Mouse (Mus musculus) midbrain, embryonic 15.5 days (tissue): ENCODE results near the gene Amer2. TPM values are rescaled to one million over a fixed set of nuclear protein-coding genes. Genes with fewer than 3 reads are reported as not detected.

Experiments used
- ATAC-seq: fragments of 200-750 bp; cut with Nextera tagmentation; replicated peaks from 2 replicates; pipeline ENCODE4 v1.8.0; 2017; ENCODE audit warnings: moderate TSS enrichment
- H3K27ac ChIP-seq: fragments of 300-500 bp; sonication (generic); 2 replicates; pipeline ENCODE4 v1.5.1; 2015; ENCODE audit warnings: mild to moderate bottlenecking, inconsistent platforms
- H3K27me3 ChIP-seq: fragments of 300-500 bp; sonication (generic); replicated peaks from 2 replicates; pipeline ENCODE4 v1.6.1; 2015; ENCODE audit warnings: inconsistent platforms
- H3K36me3 ChIP-seq: fragments of 300-500 bp; sonication (generic); replicated peaks from 2 replicates; pipeline ENCODE4 v1.6.1; 2015; ENCODE audit warnings: inconsistent platforms
- H3K4me1 ChIP-seq: fragments of 300-500 bp; sonication (generic); 2 replicates; pipeline ENCODE4 v1.6.1; 2015; ENCODE audit warnings: inconsistent platforms
- H3K4me2 ChIP-seq: fragments of 300-500 bp; sonication (generic); 2 replicates; pipeline ENCODE4 v1.6.1; 2015; ENCODE audit warnings: inconsistent platforms, mild to moderate bottlenecking, moderate library complexity
- H3K4me3 ChIP-seq: fragments of 300-500 bp; sonication (generic); 2 replicates; pipeline ENCODE4 v1.5.1; 2015; ENCODE audit warnings: mild to moderate bottlenecking, inconsistent platforms
- H3K9ac ChIP-seq: fragments of 300-500 bp; sonication (generic); 2 replicates; pipeline ENCODE4 v1.6.1; 2015; ENCODE audit warnings: mild to moderate bottlenecking, inconsistent platforms
- H3K9me3 ChIP-seq: fragments of 300-500 bp; sonication (generic); 2 replicates; pipeline ENCODE4 v1.6.1; 2016; ENCODE audit warnings: inconsistent platforms
- WGBS: fragments of 180-500 bp; shearing (Covaris S2); methylation state at CpG from one replicate; pipeline ENCODE4 v1.1.7; 2015; ENCODE audit warnings: mixed read lengths; 5-methylcytosine and 5-hydroxymethylcytosine counted together
- polyA plus RNA-seq: library from polyadenylated mRNA; unstranded; fragments of >200 nt; fragmentation: Nextera tagmentation; extraction: Ambion mirVana; gene quantifications from 2 replicates; pipeline ENCODE4 v1.2.1, GENCODE M21; 2015

The Amer2 gene
- polyA plus RNA-seq, 1 experiment from 2014 or later, result 31.3 TPM

DNA sequence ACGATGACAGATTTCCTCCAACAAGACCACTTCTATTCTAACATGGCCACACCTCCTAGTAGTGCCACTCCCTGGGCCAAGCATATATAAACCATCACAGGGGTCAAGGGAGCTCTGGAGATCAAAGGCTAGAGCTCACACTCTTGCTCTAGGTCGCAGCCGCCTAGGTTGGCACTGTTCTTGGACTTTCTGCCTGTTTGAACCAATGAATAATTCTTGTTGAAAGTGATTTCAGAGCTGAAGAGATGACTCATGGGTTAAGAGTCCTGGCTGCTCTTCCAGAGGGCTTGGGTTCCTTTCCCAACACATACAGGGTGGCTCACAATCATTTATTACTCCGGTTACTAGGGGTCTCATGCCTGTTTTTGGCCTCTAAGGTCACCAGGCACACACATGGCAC lies 24.3 kb downstream of the Amer2 start:
- no peak for ATAC-seq
- 95% methylated on average over 4 of the region's 4 CpGs for WGBS

DNA sequence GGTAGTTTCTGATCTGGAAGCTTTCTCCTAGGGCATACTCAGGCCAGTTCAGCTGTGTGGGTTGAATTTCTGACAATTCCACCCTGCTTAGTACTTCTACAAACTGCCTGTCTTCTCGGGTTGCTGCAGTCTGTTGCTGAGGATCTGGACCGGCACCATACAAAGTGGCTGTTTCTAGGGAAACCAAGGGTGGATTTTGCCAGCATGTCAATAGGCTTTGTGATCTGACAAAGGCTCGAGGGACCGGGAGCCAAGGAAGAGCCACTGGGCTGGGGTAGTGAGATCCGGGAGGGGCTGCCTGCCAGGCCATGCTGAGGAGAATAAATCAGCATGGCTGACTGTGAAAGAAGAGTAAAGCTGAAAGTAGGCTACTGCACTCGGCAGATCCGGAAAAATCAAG lies 25.8 kb downstream of the Amer2 start:
- Histone ChIP-seq H3K9me3 (no peaks in the 10 kb centered on the region), H3K4me2 (peak overlapping the region; percentile 24; the same call in 1 of the 2 replicates), H3K9ac (no peak overlapping the region), H3K27me3 (no peaks in the 10 kb centered on the region), H3K4me3 (no peak overlapping the region), H3K36me3 (no peaks in the 10 kb centered on the region), H3K4me1 (peaks cover 33% of the 10 kb centered on the region), H3K27ac (peak overlapping the region; percentile 60)
- ATAC-seq, result peak; percentile 77
- WGBS, result 7% methylated on average over 7 of the region's 7 CpGs

More for the DNA sequence above, 24.3 kb downstream of the Amer2 start:
- H3K27ac ChIP-seq, result no peak overlapping the region
- H3K27me3 ChIP-seq, result no peaks in the 10 kb centered on the region
- H3K9ac ChIP-seq, result no peak overlapping the region
- H3K4me3 ChIP-seq, result no peak overlapping the region
- no peaks in the 10 kb centered on the region for H3K36me3 ChIP-seq
- H3K4me2 ChIP-seq, result no peak overlapping the region
- no peaks in the 10 kb centered on the region for H3K9me3 ChIP-seq
- H3K4me1 ChIP-seq, result peaks cover 23% of the 10 kb centered on the region

- no peak; the same call in 1 of the 2 replicates for ATAC-seq
- Histone ChIP-seq H3K4me3 (no peak overlapping the region), H3K36me3 (no peaks in the 10 kb centered on the region), H3K27ac (0 out of 2 replicates have a peak overlapping the region, but pooled peaks have one; percentile 16), H3K4me1 (peaks cover 33% of the 10 kb centered on the region), H3K9ac (no peak overlapping the region), H3K9me3 (no peaks in the 10 kb centered on the region), H3K27me3 (no peaks in the 10 kb centered on the region), H3K4me2 (no peak overlapping the region)
- 18% methylated on average over 2 of the region's 2 CpGs for WGBS
Observed at GRCm38 (mm10) chr14:60403228-60403627, 30.2 kb downstream of the Amer2 start.

DNA sequence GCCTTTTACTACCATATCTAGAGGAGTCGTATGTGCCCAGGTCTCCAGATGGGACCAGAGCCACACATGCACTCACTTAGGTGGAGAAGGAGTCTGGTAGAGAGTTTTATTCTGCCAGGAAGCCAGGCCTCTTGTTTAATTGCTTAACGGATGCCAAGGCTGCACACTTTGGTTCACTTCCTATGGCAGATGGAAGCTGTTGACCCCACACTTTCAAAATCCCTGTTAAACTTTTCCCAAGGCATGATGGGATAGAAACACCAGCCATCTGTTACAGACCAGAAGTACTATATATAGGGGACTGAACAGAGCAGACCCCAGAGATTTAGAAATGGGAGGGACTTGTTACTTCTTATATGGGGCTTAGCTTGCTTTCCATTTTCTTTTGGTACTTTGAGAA lies 32.8 kb downstream of the Amer2 start:
- Histone ChIP-seq H3K36me3 (no peaks in the 10 kb centered on the region), H3K9ac (no peak overlapping the region), H3K9me3 (no peaks in the 10 kb centered on the region), H3K27ac (no peak overlapping the region), H3K4me2 (no peak overlapping the region), H3K27me3 (no peaks in the 10 kb centered on the region), H3K4me1 (peaks cover 37% of the 10 kb centered on the region), H3K4me3 (no peak overlapping the region)
- 68% methylated on average over 2 of the region's 2 CpGs for WGBS
- no peak for ATAC-seq

- ATAC-seq, result no peak
- H3K4me1 ChIP-seq, result peaks cover 42% of the 10 kb centered on the region
Observed at GRCm38 (mm10) chr14:60406543-60406942, 33.5 kb downstream of the Amer2 start.

DNA sequence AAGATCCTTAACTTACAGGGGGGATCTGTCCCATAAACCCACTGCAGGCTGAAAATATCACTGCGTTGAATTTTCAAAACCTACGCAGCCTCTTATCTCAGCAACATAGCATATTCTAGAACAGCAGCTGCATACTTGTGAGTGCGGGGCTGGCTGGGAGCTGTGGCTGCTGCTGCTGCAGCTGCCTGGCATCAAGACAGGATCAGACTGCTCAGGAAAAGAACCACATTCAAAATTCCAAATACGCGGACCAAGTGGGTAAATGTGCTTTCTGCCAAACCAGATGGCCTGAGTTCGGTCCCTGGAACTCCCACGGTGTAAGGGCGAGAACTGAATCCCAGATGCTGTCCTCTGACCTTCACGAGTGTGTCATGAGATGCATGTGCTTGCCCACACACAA lies 34.3 kb downstream of the Amer2 start:
- Histone ChIP-seq H3K9me3 (no peaks in the 10 kb centered on the region), H3K9ac (no peak overlapping the region), H3K27ac (no peak overlapping the region), H3K4me2 (no peak overlapping the region), H3K4me3 (no peak overlapping the region), H3K36me3 (no peaks in the 10 kb centered on the region), H3K27me3 (no peaks in the 10 kb centered on the region), H3K4me1 (peaks cover 34% of the 10 kb centered on the region)
- WGBS, result 78% methylated on average over 9 of the region's 9 CpGs
- no peak for ATAC-seq

More at GRCm38 (mm10) chr14:60406543-60406942, 33.5 kb downstream of the Amer2 start:
- Histone ChIP-seq H3K4me2 (no peak overlapping the region), H3K9me3 (no peaks in the 10 kb centered on the region), H3K9ac (no peak overlapping the region), H3K4me3 (no peak overlapping the region), H3K36me3 (no peaks in the 10 kb centered on the region), H3K27ac (no peak overlapping the region), H3K27me3 (no peaks in the 10 kb centered on the region)
- 93% methylated on average over 5 of the region's 5 CpGs for WGBS

DNA sequence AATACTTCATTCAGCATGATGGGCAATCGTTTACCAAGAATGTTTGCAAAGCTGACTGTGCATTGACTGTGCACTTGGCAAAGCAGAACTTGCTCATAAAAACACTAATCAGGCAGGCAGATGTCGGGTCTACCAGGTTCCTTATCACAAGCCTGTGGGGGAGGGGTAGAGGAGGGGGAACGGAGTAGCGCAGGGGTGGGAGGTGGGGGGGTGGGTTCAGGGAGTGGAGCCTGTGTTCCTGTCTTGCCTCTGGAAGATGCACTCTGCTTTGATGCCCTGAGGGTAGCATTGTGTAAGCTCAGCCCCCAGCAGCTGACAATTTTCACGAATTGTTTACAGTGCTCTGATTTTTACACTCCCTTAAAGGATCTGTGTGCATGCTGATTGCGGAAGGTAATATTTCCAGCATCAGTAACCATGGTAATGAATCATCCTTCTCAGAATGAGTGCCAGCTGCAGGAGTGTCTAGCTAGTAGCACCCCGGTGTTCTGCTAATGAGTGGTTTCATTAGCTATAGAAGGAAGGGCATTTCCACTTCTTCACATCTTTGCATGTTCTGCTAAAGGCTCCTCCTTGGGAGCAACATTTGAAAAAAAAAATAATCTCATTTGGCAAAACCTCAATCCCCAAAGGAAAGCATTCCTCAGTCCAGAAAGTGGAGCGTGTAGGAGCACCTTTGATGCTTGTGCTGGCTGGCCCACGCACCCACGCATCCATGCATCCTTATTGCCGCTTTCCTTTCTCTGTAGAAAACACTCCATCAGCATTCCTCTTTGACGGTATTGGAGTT lies 36.8 kb downstream of the Amer2 start:
- 7% methylated on average over 12 of the region's 12 CpGs for WGBS
- peaks cover 29% of the 10 kb centered on the region for H3K4me1 ChIP-seq

GRCm38 (mm10) chr14:60411229-60411628 lies 38.2 kb downstream of the Amer2 start:
- H3K4me1 ChIP-seq, result peaks cover 31% of the 10 kb centered on the region
- H3K9me3 ChIP-seq, result no peaks in the 10 kb centered on the region
- no peak for ATAC-seq
- no peak overlapping the region for H3K27ac ChIP-seq
- H3K4me3 ChIP-seq, result no peak overlapping the region
- no peaks in the 10 kb centered on the region for H3K36me3 ChIP-seq
- H3K27me3 ChIP-seq, result no peaks in the 10 kb centered on the region
- no peak overlapping the region for H3K9ac ChIP-seq
- no peak overlapping the region for H3K4me2 ChIP-seq
- 58% methylated on average over 6 of the region's 6 CpGs for WGBS

More for the DNA sequence above, 36.8 kb downstream of the Amer2 start:
- H3K27ac ChIP-seq, result peak overlapping the region; percentile 72
- H3K9me3 ChIP-seq, result no peaks in the 10 kb centered on the region
- H3K27me3 ChIP-seq, result no peaks in the 10 kb centered on the region
- H3K4me2 ChIP-seq, result peak overlapping the region; percentile 43
- no peaks in the 10 kb centered on the region for H3K36me3 ChIP-seq
- ATAC-seq, result peak; percentile 90
- H3K4me3 ChIP-seq, result peak overlapping the region; percentile 7; the same call in 1 of the 2 replicates
- H3K9ac ChIP-seq, result no peak overlapping the region

GRCm38 (mm10) chr14:60414691-60415090 lies 41.6 kb downstream of the Amer2 start:
- Histone ChIP-seq H3K4me2 (no peak overlapping the region), H3K9ac (no peak overlapping the region), H3K4me3 (no peak overlapping the region), H3K9me3 (no peaks in the 10 kb centered on the region), H3K27me3 (no peaks in the 10 kb centered on the region), H3K4me1 (peaks cover 23% of the 10 kb centered on the region), H3K27ac (peak overlapping the region; percentile 42; the same call in 1 of the 2 replicates), H3K36me3 (no peaks in the 10 kb centered on the region)
- ATAC-seq, result peak; percentile 69; the same call in 1 of the 2 replicates
- 54% methylated on average over 8 of the region's 8 CpGs for WGBS

GRCm38 (mm10) chr14:60417924-60418323 lies 44.9 kb downstream of the Amer2 start:
- no peaks in the 10 kb centered on the region for H3K36me3 ChIP-seq
- H3K4me1 ChIP-seq, result peaks cover 7% of the 10 kb centered on the region
- H3K27me3 ChIP-seq, result no peaks in the 10 kb centered on the region
- no peak overlapping the region for H3K4me2 ChIP-seq
- H3K4me3 ChIP-seq, result no peak overlapping the region
- no peak overlapping the region for H3K27ac ChIP-seq
- no peaks in the 10 kb centered on the region for H3K9me3 ChIP-seq
- H3K9ac ChIP-seq, result no peak overlapping the region
- ATAC-seq, result no peak
- 88% methylated on average over 5 of the region's 5 CpGs for WGBS

DNA sequence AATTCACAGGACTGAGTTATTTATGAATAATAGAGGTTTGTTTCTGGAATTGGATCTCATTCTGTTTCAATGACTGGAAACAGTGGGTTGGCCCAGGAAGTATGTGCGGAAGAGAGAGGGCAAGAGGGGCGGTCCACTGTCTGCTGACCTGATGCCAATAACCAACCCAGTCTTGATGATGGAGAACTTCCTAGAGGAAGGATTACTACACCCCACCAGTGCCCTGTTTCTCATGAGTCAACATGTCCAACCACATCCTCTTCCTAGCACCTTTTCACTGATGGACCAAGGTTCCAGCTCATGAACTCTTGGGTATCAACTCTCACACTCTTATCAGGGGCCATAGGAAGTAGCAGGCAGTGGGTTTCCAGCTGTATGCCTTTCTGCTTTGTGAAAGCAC lies 49.9 kb downstream of the Amer2 start:
- H3K27ac ChIP-seq, result no peak overlapping the region
- peaks cover 1% of the 10 kb centered on the region; the same call in 1 of the 2 replicates for H3K4me1 ChIP-seq
- no peak overlapping the region for H3K4me2 ChIP-seq
- H3K9ac ChIP-seq, result no peak overlapping the region
- no peak overlapping the region for H3K4me3 ChIP-seq
- no peaks in the 10 kb centered on the region for H3K27me3 ChIP-seq
- WGBS, result 96% methylated on average over 2 of the region's 2 CpGs
- no peaks in the 10 kb centered on the region for H3K36me3 ChIP-seq
- no peaks in the 10 kb centered on the region for H3K9me3 ChIP-seq
- ATAC-seq, result no peak

DNA sequence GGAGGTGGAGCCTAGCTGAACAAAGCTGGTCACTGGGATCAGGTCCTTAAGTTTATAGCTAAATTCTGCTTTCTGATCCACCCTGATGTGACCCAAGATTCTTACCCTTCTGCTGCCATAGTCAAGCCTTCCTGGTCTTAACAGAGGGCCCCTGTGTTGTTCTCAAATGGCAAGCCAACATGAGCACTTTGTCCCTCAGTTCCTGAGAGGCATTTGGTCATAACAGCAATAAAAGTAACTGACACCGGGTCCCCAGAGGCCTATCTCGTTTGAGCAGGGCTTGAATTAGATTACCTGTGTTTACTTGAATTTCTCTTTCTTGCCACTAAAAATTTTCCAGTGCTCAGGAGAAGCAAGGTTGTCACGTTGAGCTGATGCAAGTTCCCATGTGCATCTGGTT lies 51.1 kb downstream of the Amer2 start:
- H3K27ac ChIP-seq, result no peak overlapping the region
- H3K4me1 ChIP-seq, result peaks cover 14% of the 10 kb centered on the region
- H3K4me2 ChIP-seq, result no peak overlapping the region
- no peaks in the 10 kb centered on the region for H3K9me3 ChIP-seq
- ATAC-seq, result no peak
- no peak overlapping the region for H3K9ac ChIP-seq
- WGBS, result 79% methylated on average over 3 of the region's 3 CpGs
- H3K27me3 ChIP-seq, result no peaks in the 10 kb centered on the region
- no peak overlapping the region for H3K4me3 ChIP-seq
- no peaks in the 10 kb centered on the region for H3K36me3 ChIP-seq

GRCm38 (mm10) chr14:60425553-60425952 lies 52.5 kb downstream of the Amer2 start:
- 96% methylated on average over 7 of the region's 7 CpGs for WGBS

More at GRCm38 (mm10) chr14:60425553-60425952, 52.5 kb downstream of the Amer2 start:
- no peak overlapping the region for H3K4me2 ChIP-seq
- H3K27ac ChIP-seq, result no peak overlapping the region
- H3K9me3 ChIP-seq, result no peaks in the 10 kb centered on the region
- peaks cover 20% of the 10 kb centered on the region for H3K4me1 ChIP-seq
- no peak overlapping the region for H3K4me3 ChIP-seq
- no peak for ATAC-seq
- no peaks in the 10 kb centered on the region for H3K27me3 ChIP-seq
- no peak overlapping the region for H3K9ac ChIP-seq
- no peaks in the 10 kb centered on the region for H3K36me3 ChIP-seq
